Mouse (Mus musculus): ENCODE measurements at regions not wholly inside any gene's neighbourhood (a gene's known extent, or its start where the extent isn't known, plus 50 kb on each side); places are given as distances from the start of the nearest gene placed in this dataset.

GRCm38 (mm10) chrX:136321692-136322091 lies 51.6 kb downstream of the Bex3 start:
- peak; percentile 58 for DNase-seq

GRCm38 (mm10) chrX:136365809-136366208 lies 95.8 kb downstream of the Bex3 start:
- DNase-seq = no peak
